Mouse (Mus musculus): Measurements from ENCODE around the gene Fgfr2. TPM values are rescaled to one million over a fixed set of nuclear protein-coding genes. Genes with fewer than 3 reads are reported as not detected.

The Fgfr2 gene
- polyA plus RNA-seq, 1 experiment from 2014 or later = 169 TPM

DNA sequence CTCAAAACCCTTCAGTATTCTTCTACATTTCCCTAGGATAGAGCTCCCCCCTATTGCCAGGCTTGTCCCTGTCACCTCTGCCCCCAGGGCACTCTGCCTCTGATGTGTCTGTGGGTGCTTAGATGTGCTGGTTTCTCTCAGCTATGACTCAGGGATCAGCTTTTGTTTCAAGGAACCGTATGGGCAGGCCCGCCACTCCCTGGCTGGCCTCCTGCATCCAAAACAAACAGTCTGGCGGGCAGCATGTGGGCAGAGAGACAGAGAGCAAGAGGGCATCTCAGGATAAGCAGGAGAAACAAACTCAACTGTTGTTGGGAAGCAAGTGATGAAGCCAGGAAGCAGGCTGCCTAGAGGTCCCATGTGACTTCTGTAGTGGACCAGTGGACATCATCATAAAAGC is 2267.5 kb downstream of the Fgfr2 start:
- no peaks in the 10 kb centered on the region for H3K27me3 ChIP-seq (ENCODE audit: control insufficient read depth, insufficient read depth, low read length)
- no peak overlapping the region for H3K27ac ChIP-seq (ENCODE audit: low read length)
- no peak for ATAC-seq (ENCODE audit: insufficient number of reproducible peaks, insufficient read depth, low FRiP score, low read depth)
- H3K36me3 ChIP-seq (ENCODE audit: control insufficient read depth, insufficient read depth, low read length) = no peaks in the 10 kb centered on the region
- no peak overlapping the region for H3K4me2 ChIP-seq (replicated peaks; ENCODE audit: low read depth, low read length)
- 29% methylated on average over 3 of the region's 3 CpGs for WGBS
- no peak overlapping the region for H3K9ac ChIP-seq (replicated peaks; ENCODE audit: low read depth, low read length)
- no peak overlapping the region for H3K4me3 ChIP-seq (ENCODE audit: low read depth, low read length)
- H3K9me3 ChIP-seq (ENCODE audit: control insufficient read depth, low read depth, low read length) = no peaks in the 10 kb centered on the region
- H3K4me1 ChIP-seq (ENCODE audit: control insufficient read depth, insufficient read depth, low read length) = peaks cover 6% of the 10 kb centered on the region; the same call in 1 of the 2 replicates

DNA sequence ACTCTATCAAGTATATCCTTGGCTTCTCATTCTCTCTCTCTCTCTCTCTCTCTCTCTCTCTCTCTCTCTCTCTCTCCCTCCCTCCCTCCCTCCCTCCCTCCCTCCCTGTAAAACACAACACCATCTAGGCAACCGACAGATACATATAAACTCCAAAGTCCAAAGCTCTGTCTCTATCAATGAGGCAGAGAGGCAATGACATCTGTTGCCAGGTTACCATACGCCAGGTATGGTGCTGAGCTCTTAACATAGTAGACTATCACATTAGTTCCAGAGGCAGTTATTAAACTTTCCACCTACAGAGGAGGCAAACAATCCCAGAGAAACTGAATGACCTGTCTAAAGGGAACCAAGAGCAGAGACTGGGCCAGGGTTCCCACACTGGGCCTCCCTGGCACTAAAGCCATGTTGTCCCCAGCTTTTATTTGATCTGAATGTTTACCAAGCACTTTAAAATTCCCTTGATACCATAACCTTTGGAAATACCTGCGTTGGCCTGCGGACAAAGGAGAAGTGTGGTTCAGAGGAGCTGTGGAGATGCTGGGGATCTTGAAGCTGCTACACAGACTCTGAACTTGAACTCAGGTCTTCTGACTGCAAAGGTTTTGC is 2268.4 kb downstream of the Fgfr2 start:
- ATAC-seq (ENCODE audit: insufficient number of reproducible peaks, insufficient read depth, low FRiP score, low read depth) = no peak; the same call in 1 of the 2 replicates
- Histone ChIP-seq H3K27ac (ENCODE audit: low read length) (no peak overlapping the region), H3K4me1 (ENCODE audit: control insufficient read depth, insufficient read depth, low read length) (peaks cover 3% of the 10 kb centered on the region; the same call in 1 of the 2 replicates), H3K9me3 (ENCODE audit: control insufficient read depth, low read depth, low read length) (no peaks in the 10 kb centered on the region), H3K27me3 (ENCODE audit: control insufficient read depth, insufficient read depth, low read length) (no peaks in the 10 kb centered on the region), H3K36me3 (ENCODE audit: control insufficient read depth, insufficient read depth, low read length) (no peaks in the 10 kb centered on the region), H3K9ac (replicated peaks; ENCODE audit: low read depth, low read length) (no peak overlapping the region), H3K4me3 (ENCODE audit: low read depth, low read length) (no peak overlapping the region), H3K4me2 (replicated peaks; ENCODE audit: low read depth, low read length) (no peak overlapping the region)
- WGBS = 74% methylated on average over 4 of the region's 4 CpGs

DNA sequence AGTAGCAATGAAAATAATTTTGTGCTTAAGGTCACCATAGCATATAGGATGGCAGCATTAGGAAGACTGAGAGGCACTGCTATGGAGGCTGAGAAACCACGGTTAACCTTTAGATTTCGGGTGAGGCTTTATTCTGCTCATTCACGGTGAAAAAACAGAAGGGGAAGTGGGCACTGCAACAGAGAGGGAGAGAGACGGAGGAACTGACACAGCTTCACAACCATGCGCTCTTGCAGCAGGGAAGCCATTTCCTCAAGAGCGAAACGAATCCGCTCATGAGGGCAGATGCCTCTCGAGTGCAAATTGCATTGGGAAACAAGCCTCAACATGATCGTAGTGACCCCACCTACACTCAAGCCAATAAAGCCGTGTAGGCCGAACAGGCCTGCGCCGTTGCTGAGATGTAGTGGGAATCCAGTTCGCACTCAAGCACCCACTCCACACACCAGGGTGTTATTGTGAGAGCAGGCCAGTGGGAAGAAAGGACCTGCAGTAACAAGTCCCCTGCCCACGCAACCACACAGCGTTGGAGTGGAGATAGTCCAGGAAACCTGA is 2275.9 kb downstream of the Fgfr2 start:
- no peaks in the 10 kb centered on the region for H3K36me3 ChIP-seq (ENCODE audit: control insufficient read depth, insufficient read depth, low read length)
- no peak overlapping the region for H3K9ac ChIP-seq (replicated peaks; ENCODE audit: low read depth, low read length)
- no peak overlapping the region for H3K27ac ChIP-seq (ENCODE audit: low read length)
- WGBS = 88% methylated on average over 17 of the region's 17 CpGs
- H3K9me3 ChIP-seq (ENCODE audit: control insufficient read depth, low read depth, low read length) = no peaks in the 10 kb centered on the region
- H3K27me3 ChIP-seq (ENCODE audit: control insufficient read depth, insufficient read depth, low read length) = no peaks in the 10 kb centered on the region
- no peak overlapping the region for H3K4me3 ChIP-seq (ENCODE audit: low read depth, low read length)
- H3K4me1 ChIP-seq (ENCODE audit: control insufficient read depth, insufficient read depth, low read length) = no peaks in the 10 kb centered on the region
- no peak overlapping the region for H3K4me2 ChIP-seq (replicated peaks; ENCODE audit: low read depth, low read length)
- ATAC-seq (ENCODE audit: insufficient number of reproducible peaks, insufficient read depth, low FRiP score, low read depth) = no peak

DNA sequence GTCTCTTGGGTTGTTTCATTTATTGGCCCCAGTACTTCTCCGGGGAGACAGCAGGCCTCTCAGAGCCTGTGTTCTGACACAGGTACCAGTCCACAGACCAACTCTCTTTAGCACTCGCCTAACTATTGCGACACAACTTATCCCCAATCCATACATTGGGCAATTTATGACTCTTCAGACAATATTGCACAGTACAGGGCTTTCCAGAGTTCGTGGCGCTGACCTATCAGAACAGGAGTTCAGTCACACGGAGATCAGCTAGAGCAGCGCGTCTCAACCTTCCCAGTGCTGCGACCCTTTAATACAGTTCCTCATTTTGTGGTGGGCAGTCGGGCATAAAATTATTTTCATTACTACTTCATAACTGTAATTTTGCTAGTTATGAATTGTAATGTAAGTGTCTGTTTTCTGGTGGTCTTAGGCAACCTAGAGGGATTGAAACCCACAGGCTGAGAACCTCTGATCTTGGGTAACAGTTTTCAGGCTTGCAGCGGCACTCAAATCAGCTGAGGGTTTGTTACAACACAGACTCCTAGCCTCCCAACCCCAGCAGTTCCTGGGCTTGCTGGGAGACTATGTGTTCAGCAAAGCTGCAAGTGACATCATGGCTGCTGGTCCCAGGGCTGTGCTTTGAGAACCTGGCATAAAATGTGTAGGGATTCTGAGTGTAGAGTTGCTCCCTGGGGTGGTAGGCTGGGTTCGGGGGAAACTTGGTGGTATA is 2283.6 kb downstream of the Fgfr2 start:
- no peak overlapping the region for H3K4me2 ChIP-seq (replicated peaks; ENCODE audit: low read depth, low read length)
- no peak overlapping the region for H3K9ac ChIP-seq (replicated peaks; ENCODE audit: low read depth, low read length)
- H3K27me3 ChIP-seq (ENCODE audit: control insufficient read depth, insufficient read depth, low read length) = no peaks in the 10 kb centered on the region
- H3K9me3 ChIP-seq (ENCODE audit: control insufficient read depth, low read depth, low read length) = no peaks in the 10 kb centered on the region
- H3K4me1 ChIP-seq (ENCODE audit: control insufficient read depth, insufficient read depth, low read length) = peaks cover 17% of the 10 kb centered on the region
- 89% methylated on average over 12 of the region's 12 CpGs for WGBS
- no peak overlapping the region for H3K4me3 ChIP-seq (ENCODE audit: low read depth, low read length)
- H3K36me3 ChIP-seq (ENCODE audit: control insufficient read depth, insufficient read depth, low read length) = no peaks in the 10 kb centered on the region
- H3K27ac ChIP-seq (ENCODE audit: low read length) = no peak overlapping the region
- no peak for ATAC-seq (ENCODE audit: insufficient number of reproducible peaks, insufficient read depth, low FRiP score, low read depth)

DNA sequence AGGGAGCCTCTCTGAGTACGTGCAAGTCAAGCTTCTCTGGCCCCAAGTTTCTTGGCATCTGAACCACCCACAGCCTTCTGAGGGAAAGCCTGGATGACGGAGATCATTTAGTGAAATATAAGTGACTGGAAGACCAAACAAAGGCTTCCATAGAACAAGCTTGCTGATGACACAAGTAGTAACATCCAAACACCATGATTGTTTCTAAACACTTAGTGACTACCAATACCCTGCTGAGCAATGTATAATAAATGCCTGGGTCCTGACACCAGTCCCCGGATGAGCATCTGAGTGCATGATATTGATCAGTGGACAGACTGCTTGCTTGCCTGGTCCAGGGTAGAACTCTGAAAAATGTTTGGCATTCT is 2284.5 kb downstream of the Fgfr2 start:
- Histone ChIP-seq H3K9me3 (ENCODE audit: control insufficient read depth, low read depth, low read length) (no peaks in the 10 kb centered on the region), H3K4me3 (ENCODE audit: low read depth, low read length) (no peak overlapping the region), H3K4me1 (ENCODE audit: control insufficient read depth, insufficient read depth, low read length) (peaks cover 17% of the 10 kb centered on the region), H3K27me3 (ENCODE audit: control insufficient read depth, insufficient read depth, low read length) (no peaks in the 10 kb centered on the region), H3K4me2 (replicated peaks; ENCODE audit: low read depth, low read length) (no peak overlapping the region), H3K9ac (replicated peaks; ENCODE audit: low read depth, low read length) (no peak overlapping the region), H3K27ac (ENCODE audit: low read length) (no peak overlapping the region), H3K36me3 (ENCODE audit: control insufficient read depth, insufficient read depth, low read length) (no peaks in the 10 kb centered on the region)
- no peak for ATAC-seq (ENCODE audit: insufficient number of reproducible peaks, insufficient read depth, low FRiP score, low read depth)
- WGBS = 72% methylated on average over 3 of the region's 3 CpGs

DNA sequence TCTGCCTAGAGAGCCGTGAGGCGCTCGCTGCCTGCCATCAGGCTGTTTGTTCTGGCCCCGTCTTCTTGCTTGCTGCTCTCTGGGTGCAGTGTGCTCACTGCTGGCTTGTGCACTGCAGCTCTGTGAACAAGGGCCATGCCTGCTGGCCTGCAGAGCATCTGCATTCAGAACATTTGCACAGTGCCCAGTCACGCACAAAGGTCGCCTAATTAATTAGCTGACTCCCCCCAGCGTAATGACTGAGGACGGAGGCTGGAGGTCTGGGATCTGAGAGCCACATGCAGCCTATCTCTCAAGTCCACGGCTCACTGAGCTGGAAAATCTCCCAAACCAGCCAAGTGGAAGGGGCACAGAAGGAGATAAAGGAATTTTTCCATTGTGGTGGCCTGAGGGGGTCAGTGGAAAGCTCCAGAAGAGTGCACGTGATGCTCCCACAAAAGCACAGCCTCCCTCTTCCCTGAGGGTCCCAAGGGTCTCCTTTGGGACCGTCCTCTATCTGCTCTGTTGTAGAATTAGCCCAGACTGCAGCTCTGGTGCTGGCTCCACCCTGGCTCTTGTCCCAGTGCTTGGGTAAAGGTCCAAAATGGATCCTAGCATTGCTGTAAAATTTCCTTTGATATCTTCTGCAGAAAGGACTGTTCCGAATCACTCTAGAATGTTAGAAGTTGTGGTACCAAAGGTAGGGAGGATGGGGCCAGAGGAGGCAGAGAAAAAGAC is 2285.1 kb downstream of the Fgfr2 start:
- H3K9me3 ChIP-seq (ENCODE audit: control insufficient read depth, low read depth, low read length) = no peaks in the 10 kb centered on the region
- no peak overlapping the region for H3K27ac ChIP-seq (ENCODE audit: low read length)
- H3K4me2 ChIP-seq (replicated peaks; ENCODE audit: low read depth, low read length) = no peak overlapping the region
- no peaks in the 10 kb centered on the region for H3K27me3 ChIP-seq (ENCODE audit: control insufficient read depth, insufficient read depth, low read length)
- 43% methylated on average over 12 of the region's 12 CpGs for WGBS
- H3K36me3 ChIP-seq (ENCODE audit: control insufficient read depth, insufficient read depth, low read length) = no peaks in the 10 kb centered on the region
- no peak for ATAC-seq (ENCODE audit: insufficient number of reproducible peaks, insufficient read depth, low FRiP score, low read depth)
- no peak overlapping the region for H3K9ac ChIP-seq (replicated peaks; ENCODE audit: low read depth, low read length)
- H3K4me1 ChIP-seq (ENCODE audit: control insufficient read depth, insufficient read depth, low read length) = peaks cover 17% of the 10 kb centered on the region
- H3K4me3 ChIP-seq (ENCODE audit: low read depth, low read length) = no peak overlapping the region

DNA sequence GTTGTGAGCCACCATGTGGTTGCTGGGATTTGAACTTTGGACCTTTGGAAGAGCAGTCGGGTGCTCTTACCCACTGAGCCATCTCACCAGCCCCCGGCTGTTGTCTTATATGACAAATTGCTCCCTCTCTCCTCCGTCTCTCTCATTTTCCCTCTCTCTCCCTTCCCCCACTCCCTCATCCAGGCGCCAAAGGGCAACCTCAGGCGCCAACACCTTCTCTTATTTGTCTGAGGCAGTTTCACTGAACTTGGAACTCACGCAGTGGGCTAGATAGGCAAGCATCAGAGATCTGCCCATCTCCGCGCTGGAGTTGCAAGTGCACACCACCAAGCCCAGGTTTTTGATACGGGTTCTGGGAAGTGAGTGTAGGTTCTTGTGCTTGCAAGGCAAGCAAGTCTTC is 2287.1 kb downstream of the Fgfr2 start:
- Histone ChIP-seq H3K4me3 (ENCODE audit: low read depth, low read length) (no peak overlapping the region), H3K36me3 (ENCODE audit: control insufficient read depth, insufficient read depth, low read length) (no peaks in the 10 kb centered on the region), H3K9me3 (ENCODE audit: control insufficient read depth, low read depth, low read length) (no peaks in the 10 kb centered on the region), H3K4me1 (ENCODE audit: control insufficient read depth, insufficient read depth, low read length) (peaks cover 17% of the 10 kb centered on the region), H3K27ac (ENCODE audit: low read length) (no peak overlapping the region), H3K9ac (replicated peaks; ENCODE audit: low read depth, low read length) (no peak overlapping the region), H3K4me2 (replicated peaks; ENCODE audit: low read depth, low read length) (no peak overlapping the region), H3K27me3 (ENCODE audit: control insufficient read depth, insufficient read depth, low read length) (no peaks in the 10 kb centered on the region)
- WGBS = 70% methylated on average over 9 of the region's 9 CpGs
- no peak for ATAC-seq (ENCODE audit: insufficient number of reproducible peaks, insufficient read depth, low FRiP score, low read depth)

DNA sequence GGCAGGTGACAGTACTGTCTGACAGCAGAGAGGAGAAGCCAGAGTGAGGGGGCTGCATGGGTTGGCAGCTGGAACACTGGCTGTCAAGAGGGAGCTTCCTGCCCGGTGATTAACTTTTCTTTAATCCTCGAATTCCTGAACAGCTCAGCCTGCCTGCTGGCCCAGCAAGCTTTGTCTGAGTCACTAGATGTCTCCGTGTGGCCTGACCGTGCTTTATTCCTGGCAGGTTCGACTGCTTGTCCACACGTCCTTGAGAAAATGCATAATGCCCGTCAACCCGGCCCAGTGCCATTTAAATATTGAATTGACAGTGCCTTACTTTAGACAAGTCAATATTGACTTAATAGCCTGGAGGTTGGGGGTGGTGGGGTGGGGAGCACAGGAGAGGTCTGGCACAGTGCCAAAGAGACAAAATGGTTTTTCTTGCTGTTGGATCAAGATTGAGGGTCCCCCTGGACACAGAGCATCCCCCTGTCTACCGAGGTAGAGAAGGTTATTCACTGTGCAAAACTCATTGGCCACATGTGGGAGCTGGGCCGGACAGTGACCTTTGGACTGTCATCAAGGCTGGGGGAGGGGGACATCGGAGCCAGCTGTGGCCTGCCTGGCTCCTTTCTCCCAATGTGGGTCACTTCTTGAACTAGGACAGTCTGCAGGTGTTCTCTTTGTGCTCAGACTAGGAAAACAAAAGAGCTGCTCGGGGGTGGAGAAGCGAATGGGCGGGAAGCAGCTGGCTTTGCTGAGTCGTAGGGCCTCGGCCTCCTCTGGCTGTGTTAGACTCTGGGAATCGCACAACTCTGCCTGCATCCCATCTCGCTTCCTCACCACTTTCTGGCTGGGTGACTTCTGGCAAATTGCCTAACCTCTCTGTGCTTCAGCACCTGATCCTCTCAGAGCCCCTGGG is 2287.9 kb downstream of the Fgfr2 start:
- H3K27me3 ChIP-seq (ENCODE audit: control insufficient read depth, insufficient read depth, low read length) = no peaks in the 10 kb centered on the region
- ATAC-seq (ENCODE audit: insufficient number of reproducible peaks, insufficient read depth, low FRiP score, low read depth) = peak; percentile 54
- peak overlapping the region; percentile 66; the same call in 1 of the 2 replicates for H3K27ac ChIP-seq (ENCODE audit: low read length)
- H3K4me2 ChIP-seq (replicated peaks; ENCODE audit: low read depth, low read length) = 0 out of 2 replicates have a peak overlapping the region, but pooled peaks have one; percentile 1
- no peak overlapping the region for H3K9ac ChIP-seq (replicated peaks; ENCODE audit: low read depth, low read length)
- 14% methylated on average over 18 of the region's 18 CpGs for WGBS
- no peak overlapping the region for H3K4me3 ChIP-seq (ENCODE audit: low read depth, low read length)
- no peaks in the 10 kb centered on the region for H3K9me3 ChIP-seq (ENCODE audit: control insufficient read depth, low read depth, low read length)
- H3K4me1 ChIP-seq (ENCODE audit: control insufficient read depth, insufficient read depth, low read length) = peaks cover 17% of the 10 kb centered on the region
- no peaks in the 10 kb centered on the region for H3K36me3 ChIP-seq (ENCODE audit: control insufficient read depth, insufficient read depth, low read length)

Measured in stomach, embryonic 14.5 days (tissue).